Mouse (Mus musculus) ES-Bruce4 (cell line): Measurements from ENCODE around the gene Olfr623.

Experiments
- CTCF ChIP-seq: IDR thresholded peaks from one replicate; pipeline ENCODE4 v1.8.1; 2011; ENCODE audit warnings: low read depth, low read length
- EP300 ChIP-seq: IDR thresholded peaks from 2 replicates; pipeline ENCODE4 v1.6.1; 2011; ENCODE audit warnings: low read depth, low read length; ENCODE audit not compliant: insufficient read depth

DNA sequence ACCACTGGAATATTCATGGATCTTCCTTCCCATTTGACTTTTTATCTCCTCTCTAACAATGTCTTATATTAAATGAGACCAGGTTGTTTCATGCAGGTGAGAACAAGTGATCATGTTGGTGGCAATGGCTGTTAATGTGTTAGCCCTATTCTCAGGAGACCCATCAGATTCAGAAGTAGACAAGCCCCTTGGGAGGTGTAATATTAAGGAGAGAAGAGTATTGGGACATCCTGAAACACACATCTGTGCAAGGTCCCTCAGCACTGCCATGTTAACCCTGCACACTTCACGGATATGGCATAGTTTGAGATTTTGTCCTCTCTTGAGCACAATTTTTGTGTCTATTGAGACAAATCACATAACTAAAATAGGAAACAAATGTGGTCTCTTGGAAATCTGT is 20.9 kb downstream of the Olfr623 start, which contains the start of gene Olfr622:
- TF ChIP-seq EP300, result no peak
- TF ChIP-seq CTCF, result no peak
